10 mouse cellular contexts compared by ENCODE assay signal in the genomic region with DNA sequence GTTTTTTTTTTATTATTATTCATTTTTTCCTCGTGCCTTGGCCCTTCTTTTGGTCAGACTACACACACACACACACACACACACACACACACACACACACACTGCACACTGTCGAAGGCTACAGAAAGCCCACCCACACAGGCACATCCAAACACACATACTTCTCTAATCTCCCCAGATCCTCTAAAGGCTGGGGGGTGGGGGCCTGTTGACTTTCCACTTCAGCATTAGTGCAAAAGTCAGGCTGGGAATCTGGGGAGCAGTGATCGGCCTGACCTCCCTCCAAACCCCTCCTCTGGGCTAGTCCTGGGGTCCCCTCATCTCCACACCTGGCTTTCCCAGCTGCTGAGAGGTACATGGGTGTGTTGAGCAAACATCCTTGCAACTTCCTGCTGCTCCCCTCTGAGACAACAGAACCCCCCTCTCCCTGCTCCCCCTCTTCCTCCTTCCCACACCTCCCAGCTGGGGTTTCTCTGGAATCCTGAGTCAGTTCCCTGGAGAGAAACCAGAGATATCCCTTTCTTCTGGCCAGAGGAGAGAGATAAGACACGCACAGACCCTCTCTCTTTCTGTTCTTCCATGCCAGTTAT. TPM values are rescaled to one million over a fixed set of nuclear protein-coding genes. Genes with fewer than 3 reads are reported as not detected.
DNase-seq lines count a peak whose midpoint lies in the region; ATAC-seq lines count a peak whose summit lies in the region.
"Had no signal": no experiment of that assay in that cellular context is flagged by ENCODE, and none has a peak within 500 bp of the region (broad histone marks: within the 10 kb centered on the region; RNA-seq: fewer than 3 reads in every experiment).

No protein-coding gene starts in this region.

- WGBS in lung, embryonic 16.5 days: 11% methylated on average over 4 of the region's 4 CpGs
- 10% methylated on average over 4 of the region's 4 CpGs for WGBS in heart, embryonic 11.5 days (ENCODE audit: insufficient replicate concordance)
- WGBS in intestine, embryonic 14.5 days: 11% methylated on average over 4 of the region's 4 CpGs
- WGBS in stomach, embryonic 16.5 days: 15% methylated on average over 4 of the region's 4 CpGs
- WGBS in midbrain, embryonic 14.5 days: 61% methylated on average over 4 of the region's 4 CpGs
- WGBS in hindbrain, embryonic 12.5 days: 57% methylated on average over 4 of the region's 4 CpGs

- H3K9ac ChIP-seq in lung, embryonic 16.5 days (ENCODE audit: low read length): peak overlapping the region; percentile 25; the same call in 1 of the 2 replicates
- H3K9ac ChIP-seq in heart, embryonic 11.5 days (ENCODE audit: low read depth, low read length): 0 out of 2 replicates have a peak overlapping the region, but pooled peaks have one; percentile 28
- no peak overlapping the region for H3K9ac ChIP-seq in intestine, embryonic 14.5 days (ENCODE audit: low read length)
- H3K9ac ChIP-seq in stomach, embryonic 16.5 days (ENCODE audit: low read length): peak overlapping the region; percentile 29
- no peak overlapping the region for H3K9ac ChIP-seq in midbrain, embryonic 14.5 days (replicated peaks; ENCODE audit: low read length)
- no peak overlapping the region for H3K9ac ChIP-seq in hindbrain, embryonic 12.5 days
- H3K9ac ChIP-seq: embryonic facial prominence, embryonic 12.5 days had no signal

- H3K9me3 ChIP-seq in lung, embryonic 16.5 days (ENCODE audit: control insufficient read depth, low read length): no peaks in the 10 kb centered on the region
- no peaks in the 10 kb centered on the region for H3K9me3 ChIP-seq in heart, embryonic 11.5 days (replicated peaks; ENCODE audit: control insufficient read depth, low read length)
- H3K9me3 ChIP-seq in intestine, embryonic 14.5 days (ENCODE audit: control insufficient read depth, low read length): no peaks in the 10 kb centered on the region
- H3K9me3 ChIP-seq in stomach, embryonic 16.5 days (replicated peaks; ENCODE audit: control insufficient read depth, low read length): no peaks in the 10 kb centered on the region
- H3K9me3 ChIP-seq in midbrain, embryonic 14.5 days (ENCODE audit: control insufficient read depth, low read length): no peaks in the 10 kb centered on the region
- no peaks in the 10 kb centered on the region for H3K9me3 ChIP-seq in hindbrain, embryonic 12.5 days (replicated peaks)
- H3K9me3 ChIP-seq: embryonic facial prominence, embryonic 12.5 days had no signal

- peak overlapping the region; percentile 30 for H3K4me2 ChIP-seq in lung, embryonic 16.5 days (ENCODE audit: low read depth, low read length)
- H3K4me2 ChIP-seq in heart, embryonic 11.5 days: peak overlapping the region; percentile 42
- peak overlapping the region; percentile 33 for H3K4me2 ChIP-seq in intestine, embryonic 14.5 days (ENCODE audit: low read length)
- peak overlapping the region; percentile 37 for H3K4me2 ChIP-seq in stomach, embryonic 16.5 days (ENCODE audit: low read depth, low read length)
- H3K4me2 ChIP-seq in midbrain, embryonic 14.5 days (ENCODE audit: low read length): no peak overlapping the region
- no peak overlapping the region for H3K4me2 ChIP-seq in hindbrain, embryonic 12.5 days (replicated peaks)
- H3K4me2 ChIP-seq: embryonic facial prominence, embryonic 12.5 days had no signal

- no peak for DNase-seq in lung, postnatal 25 days (ENCODE audit: low spot score)
- DNase-seq in intestine, embryonic 14.5 days (ENCODE audit: low spot score): no peak
- DNase-seq in midbrain, embryonic 14.5 days: no peak
- DNase-seq: cerebellum, adult 8-10 months had no signal

- H3K4me1 ChIP-seq in lung, embryonic 16.5 days (replicated peaks; ENCODE audit: control insufficient read depth, insufficient read depth, low read length): peaks cover 29% of the 10 kb centered on the region
- peaks cover 5% of the 10 kb centered on the region for H3K4me1 ChIP-seq in heart, embryonic 11.5 days (ENCODE audit: control insufficient read depth, insufficient read depth, low read length)
- H3K4me1 ChIP-seq in intestine, embryonic 14.5 days (replicated peaks; ENCODE audit: control insufficient read depth, insufficient read depth, low read length): peaks cover 59% of the 10 kb centered on the region
- peaks cover 35% of the 10 kb centered on the region for H3K4me1 ChIP-seq in stomach, embryonic 16.5 days (ENCODE audit: control insufficient read depth, insufficient read depth, low read length)
- H3K4me1 ChIP-seq in midbrain, embryonic 14.5 days (ENCODE audit: control insufficient read depth, insufficient read depth, low read length): peaks cover 5% of the 10 kb centered on the region; the same call in 1 of the 2 replicates
- peaks cover 14% of the 10 kb centered on the region; the same call in 1 of the 2 replicates for H3K4me1 ChIP-seq in hindbrain, embryonic 12.5 days

- H3K27ac ChIP-seq in lung, embryonic 16.5 days (ENCODE audit: low read length): peak overlapping the region; percentile 77
- H3K27ac ChIP-seq in heart, embryonic 11.5 days (ENCODE audit: low read depth, low read length): peak overlapping the region; percentile 13
- peak overlapping the region; percentile 75 for H3K27ac ChIP-seq in intestine, embryonic 14.5 days (ENCODE audit: low read depth)
- peak overlapping the region; percentile 78 for H3K27ac ChIP-seq in stomach, embryonic 16.5 days (ENCODE audit: low read length)
- no peak overlapping the region for H3K27ac ChIP-seq in midbrain, embryonic 14.5 days (replicated peaks; ENCODE audit: low read depth, low read length)
- no peak overlapping the region for H3K27ac ChIP-seq in hindbrain, embryonic 12.5 days
- H3K27ac ChIP-seq: embryonic facial prominence, embryonic 12.5 days; layer of hippocampus, adult 2 months had no signal

- H3K36me3 ChIP-seq in lung, embryonic 16.5 days (ENCODE audit: control insufficient read depth, insufficient read depth, low read length): no peaks in the 10 kb centered on the region
- H3K36me3 ChIP-seq in heart, embryonic 11.5 days (ENCODE audit: control insufficient read depth, insufficient read depth, low read length): no peaks in the 10 kb centered on the region
- H3K36me3 ChIP-seq in intestine, embryonic 14.5 days (ENCODE audit: control insufficient read depth, insufficient read depth, low read length): no peaks in the 10 kb centered on the region
- H3K36me3 ChIP-seq in stomach, embryonic 16.5 days (ENCODE audit: control insufficient read depth, insufficient read depth, low read length): no peaks in the 10 kb centered on the region
- H3K36me3 ChIP-seq in midbrain, embryonic 14.5 days (ENCODE audit: control insufficient read depth, insufficient read depth, low read length): no peaks in the 10 kb centered on the region
- no peaks in the 10 kb centered on the region for H3K36me3 ChIP-seq in hindbrain, embryonic 12.5 days
- H3K36me3 ChIP-seq: embryonic facial prominence, embryonic 12.5 days had no signal

- no peak overlapping the region for H3K4me3 ChIP-seq in lung, embryonic 16.5 days (ENCODE audit: low read length)
- H3K4me3 ChIP-seq in heart, embryonic 11.5 days (ENCODE audit: low read depth, low read length): no peak overlapping the region
- H3K4me3 ChIP-seq in intestine, embryonic 14.5 days (ENCODE audit: low read depth, low read length): no peak overlapping the region
- peak overlapping the region; percentile 18 for H3K4me3 ChIP-seq in stomach, embryonic 16.5 days (replicated peaks; ENCODE audit: low read length)
- no peak overlapping the region for H3K4me3 ChIP-seq in midbrain, embryonic 14.5 days (replicated peaks; ENCODE audit: low read depth, low read length)
- no peak overlapping the region for H3K4me3 ChIP-seq in hindbrain, embryonic 12.5 days
- H3K4me3 ChIP-seq: embryonic facial prominence, embryonic 12.5 days; layer of hippocampus, adult 2 months had no signal

- peak; percentile 27; the same call in 1 of the 2 replicates for ATAC-seq in lung, embryonic 16.5 days (ENCODE audit: low read depth)
- 0 out of 2 replicates have a peak, but pooled peaks have one; percentile 35 for ATAC-seq in heart, embryonic 11.5 days (replicated peaks; ENCODE audit: insufficient number of reproducible peaks, low FRiP score, low TSS enrichment)
- no peak for ATAC-seq in intestine, embryonic 14.5 days (replicated peaks; ENCODE audit: low FRiP score, low TSS enrichment, low read depth)
- peak; percentile 51; the same call in 1 of the 2 replicates for ATAC-seq in stomach, embryonic 16.5 days (ENCODE audit: insufficient read depth, low FRiP score)
- no peak for ATAC-seq in midbrain, embryonic 14.5 days (ENCODE audit: low FRiP score, low TSS enrichment)
- ATAC-seq in hindbrain, embryonic 12.5 days (ENCODE audit: low FRiP score): no peak

- no peaks in the 10 kb centered on the region for H3K27me3 ChIP-seq in lung, embryonic 16.5 days (ENCODE audit: control insufficient read depth, insufficient read depth, low read depth, low read length)
- no peaks in the 10 kb centered on the region for H3K27me3 ChIP-seq in heart, embryonic 11.5 days (ENCODE audit: control insufficient read depth, insufficient read depth, low read length)
- H3K27me3 ChIP-seq in intestine, embryonic 14.5 days (replicated peaks; ENCODE audit: control insufficient read depth, insufficient read depth, low read length): no peaks in the 10 kb centered on the region
- no peaks in the 10 kb centered on the region for H3K27me3 ChIP-seq in stomach, embryonic 16.5 days (ENCODE audit: control insufficient read depth, insufficient read depth, low read length)
- H3K27me3 ChIP-seq in midbrain, embryonic 14.5 days (ENCODE audit: control insufficient read depth, insufficient read depth, low read length): peaks cover 18% of the 10 kb centered on the region; the same call in 1 of the 2 replicates
- H3K27me3 ChIP-seq in hindbrain, embryonic 12.5 days: peaks cover 41% of the 10 kb centered on the region

RNA-seq across cellular contexts. Expression of a gene that starts 3.5 kb away (rescaled TPM):
- 13.3 and 15.1 TPM in 2 replicates for polyA plus RNA-seq in lung, embryonic 16.5 days (2015; fragmentation: Nextera tagmentation; extraction: Ambion mirVana)
- 8.2 TPM in 2 replicates for polyA plus RNA-seq in heart, embryonic 11.5 days (2014; fragmentation: Nextera tagmentation; extraction: Ambion mirVana)
- 21.2 and 24.1 TPM in 2 replicates for polyA plus RNA-seq in intestine, embryonic 14.5 days (2014; fragmentation: Nextera tagmentation; extraction: Ambion mirVana)
- 21.7 and 24.5 TPM in 2 replicates for polyA plus RNA-seq in stomach, embryonic 16.5 days (2015; fragmentation: Nextera tagmentation; extraction: Ambion mirVana)
- polyA plus RNA-seq in midbrain, embryonic 14.5 days (2014; fragmentation: Nextera tagmentation; extraction: Ambion mirVana): 0.69 and 2.0 TPM in 2 replicates
- 2.1 and 2.9 TPM in 2 replicates for polyA plus RNA-seq in hindbrain, embryonic 12.5 days (2016; fragmentation: Nextera tagmentation; extraction: Ambion mirVana)

RNA-seq across cellular contexts. Expression of a gene that starts 45.1 kb away (rescaled TPM):
- 55.9 and 59.7 TPM in 2 replicates for polyA plus RNA-seq in lung, embryonic 16.5 days (2015; fragmentation: Nextera tagmentation; extraction: Ambion mirVana)
- polyA plus RNA-seq in heart, embryonic 11.5 days (2014; fragmentation: Nextera tagmentation; extraction: Ambion mirVana): 42.1 and 49.6 TPM in 2 replicates
- polyA plus RNA-seq in intestine, embryonic 14.5 days (2014; fragmentation: Nextera tagmentation; extraction: Ambion mirVana): 71.9 and 75.6 TPM in 2 replicates
- polyA plus RNA-seq in stomach, embryonic 16.5 days (2015; fragmentation: Nextera tagmentation; extraction: Ambion mirVana): 34.9 and 38.3 TPM in 2 replicates
- 27.5 and 32.0 TPM in 2 replicates for polyA plus RNA-seq in midbrain, embryonic 14.5 days (2014; fragmentation: Nextera tagmentation; extraction: Ambion mirVana)
- 30.9 and 31.9 TPM in 2 replicates for polyA plus RNA-seq in hindbrain, embryonic 12.5 days (2016; fragmentation: Nextera tagmentation; extraction: Ambion mirVana)

Comparison
In these comparisons a context has a peak if more than half of its experiments do, and no peak if none do; other contexts are left out.
1. ATAC-seq: peak in lung, embryonic 16.5 days (single experiment), heart, embryonic 11.5 days (single experiment) and stomach, embryonic 16.5 days (single experiment); none in intestine, embryonic 14.5 days (single experiment), midbrain, embryonic 14.5 days (single experiment) and hindbrain, embryonic 12.5 days (single experiment).
2. H3K27ac ChIP-seq: peak in lung, embryonic 16.5 days (single experiment), heart, embryonic 11.5 days (single experiment), intestine, embryonic 14.5 days (single experiment) and stomach, embryonic 16.5 days (single experiment); none in midbrain, embryonic 14.5 days (single experiment) and hindbrain, embryonic 12.5 days (single experiment).
3. H3K4me2 ChIP-seq: peak in lung, embryonic 16.5 days (single experiment), heart, embryonic 11.5 days (single experiment), intestine, embryonic 14.5 days (single experiment) and stomach, embryonic 16.5 days (single experiment); none in midbrain, embryonic 14.5 days (single experiment) and hindbrain, embryonic 12.5 days (single experiment).
4. H3K9ac ChIP-seq: peak in lung, embryonic 16.5 days (single experiment), heart, embryonic 11.5 days (single experiment) and stomach, embryonic 16.5 days (single experiment); none in intestine, embryonic 14.5 days (single experiment), midbrain, embryonic 14.5 days (single experiment) and hindbrain, embryonic 12.5 days (single experiment).